Mouse (Mus musculus) CD4-positive helper T cell, adult 2 months (primary cell): ENCODE measurements at regions not wholly inside any gene's neighbourhood (a gene's known extent, or its start where the extent isn't known, plus 50 kb on each side); places are given as distances from the start of the nearest gene placed in this dataset.
"Not testable (repeated sequence)": the region's sequence is repeated elsewhere in the genome, so short reads cannot be mapped to it uniquely, and the experiment has no call there.

Experiments
- DNase-seq: peaks from one replicate; pipeline ENCODE4 v3.0.0-alpha.2; 2012; ENCODE audit warnings: low read depth, missing footprints, low spot score

GRCm38 (mm10) chr8:26747241-26747972 is 229.7 kb upstream of the Zfp703 start:
- no peak for DNase-seq

- no peak for DNase-seq
Observed at GRCm38 (mm10) chr8:26748161-26748971, 228.8 kb upstream of the Zfp703 start.

- no peak for DNase-seq
Observed at GRCm38 (mm10) chr8:26748972-26749291, 228.2 kb upstream of the Zfp703 start.

DNA sequence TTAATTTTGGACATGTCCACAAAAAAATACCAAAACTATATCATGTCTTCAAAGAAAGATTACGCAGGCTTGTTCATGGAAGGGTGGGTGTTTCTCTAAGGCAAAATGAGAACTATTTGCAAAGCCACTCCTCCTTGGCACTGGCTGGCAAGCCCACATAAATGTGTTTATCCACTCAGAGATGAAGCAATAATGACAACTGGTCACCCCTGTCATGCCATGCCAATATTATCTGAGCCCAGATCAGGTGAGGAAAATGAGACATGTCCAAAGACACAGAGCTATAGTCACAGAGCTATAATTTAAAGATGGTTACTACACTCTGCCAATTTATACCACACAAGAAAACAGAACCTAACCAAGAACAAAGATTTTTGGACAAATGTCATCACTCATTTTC is 227.0 kb upstream of the Zfp703 start:
- no peak for DNase-seq

DNA sequence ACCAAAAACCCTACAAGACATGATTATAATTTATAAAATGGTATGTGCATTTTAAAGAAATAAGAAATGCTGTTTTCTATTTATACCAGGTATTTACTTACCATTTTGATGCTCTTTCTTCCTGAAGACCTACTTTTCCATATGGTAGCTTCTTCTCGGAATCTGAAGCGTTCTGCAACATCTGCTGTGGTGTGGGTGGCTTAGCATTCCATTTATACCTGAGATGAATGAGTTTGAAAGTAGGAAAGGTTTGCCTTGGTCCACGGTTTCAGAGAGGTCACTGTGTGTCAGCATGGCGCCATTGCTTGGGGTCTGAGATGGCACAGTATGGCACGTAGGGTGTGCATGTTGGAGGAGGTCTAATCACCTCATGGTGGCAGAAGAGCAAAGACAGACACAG is 225.5 kb upstream of the Zfp703 start:
- DNase-seq: no peak

GRCm38 (mm10) chr8:26756452-26756851 is 220.7 kb upstream of the Zfp703 start:
- DNase-seq: no peak

DNA sequence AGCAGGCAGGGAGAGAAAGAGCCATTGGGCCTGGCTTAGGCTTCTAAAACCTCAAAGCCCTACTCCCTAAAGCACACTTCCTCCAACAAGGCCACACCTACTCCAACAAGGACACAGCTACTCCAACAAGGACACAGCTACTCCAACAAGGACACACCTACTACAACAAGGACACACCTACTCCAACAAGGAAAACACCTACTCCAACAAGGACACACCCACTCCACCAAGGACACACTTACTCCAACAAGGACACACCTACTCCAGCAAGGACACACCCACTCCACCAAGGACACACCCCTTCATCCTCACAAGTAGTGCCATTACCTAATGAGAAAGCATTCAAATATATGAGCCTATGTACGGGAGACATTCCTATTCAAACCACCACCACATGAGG is 216.4 kb upstream of the Zfp703 start:
- no peak for DNase-seq

DNA sequence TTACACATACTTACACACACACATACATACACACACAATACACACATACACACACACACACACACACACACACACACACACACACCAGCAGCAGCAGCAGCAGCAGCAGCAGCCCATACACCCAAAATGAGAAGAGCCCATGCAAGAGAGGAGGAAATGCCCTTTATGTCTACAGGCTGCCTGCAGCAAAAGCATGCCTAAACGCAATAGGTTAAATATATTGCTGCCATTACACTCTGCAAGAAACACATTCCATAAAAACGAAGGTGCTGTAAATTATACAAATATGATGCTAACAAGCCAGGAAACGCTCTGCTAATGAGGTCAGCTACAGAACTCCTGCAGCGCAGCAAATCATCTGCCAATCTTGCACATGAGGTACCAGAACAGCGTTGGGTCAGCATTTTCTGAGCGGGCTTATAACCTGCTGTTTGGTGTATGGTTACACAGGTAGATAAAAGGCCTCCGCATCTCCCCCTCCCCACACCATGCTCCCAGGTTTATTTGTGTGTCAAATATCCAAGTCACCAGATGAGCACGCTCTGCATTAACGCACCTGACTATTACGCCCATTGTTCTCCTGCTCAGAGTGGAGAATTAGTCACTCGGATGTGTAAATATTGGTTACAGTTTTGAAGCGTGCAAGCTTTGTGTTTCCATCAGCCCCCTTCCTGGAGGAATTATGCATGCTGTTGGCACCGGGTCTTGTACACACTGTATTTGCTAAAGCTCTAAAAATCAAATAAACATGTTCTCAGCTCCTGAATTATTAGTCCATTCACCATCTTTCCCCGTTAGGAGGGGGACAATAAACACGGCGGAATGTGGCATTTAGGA is 214.0 kb upstream of the Zfp703 start:
- DNase-seq: no peak

- DNase-seq: no peak
Observed at GRCm38 (mm10) chr8:26768474-26769229, 208.5 kb upstream of the Zfp703 start.

DNA sequence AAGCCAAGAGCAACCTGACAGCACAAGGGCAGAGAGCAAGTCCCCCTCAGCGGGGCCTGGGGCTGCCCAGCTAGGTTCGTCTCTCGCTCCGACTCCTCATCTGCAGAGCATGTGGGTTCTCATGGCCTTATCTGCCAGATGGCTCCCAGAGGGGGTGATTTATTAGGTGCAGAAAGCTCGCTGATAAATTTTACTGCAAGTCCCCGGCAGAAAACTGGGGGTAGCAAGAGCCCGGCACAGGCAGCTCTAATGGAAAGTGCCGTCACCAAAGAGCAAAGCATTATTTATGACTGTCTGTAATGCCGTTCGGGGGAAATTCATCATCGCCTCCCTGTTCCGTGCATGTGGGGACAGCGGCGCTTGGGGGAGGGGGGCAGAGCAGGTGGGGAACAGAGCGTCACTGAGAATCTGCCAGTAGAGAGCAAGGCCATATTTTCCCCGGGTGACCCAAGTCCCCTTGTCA is 206.7 kb upstream of the Zfp703 start:
- no peak for DNase-seq

GRCm38 (mm10) chr8:26778917-26779537 is 198.1 kb upstream of the Zfp703 start:
- no peak for DNase-seq

GRCm38 (mm10) chr8:26780515-26780914 is 196.6 kb upstream of the Zfp703 start:
- no peak for DNase-seq

GRCm38 (mm10) chr8:26782936-26783335 is 194.2 kb upstream of the Zfp703 start:
- DNase-seq: not testable (repeated sequence)

DNA sequence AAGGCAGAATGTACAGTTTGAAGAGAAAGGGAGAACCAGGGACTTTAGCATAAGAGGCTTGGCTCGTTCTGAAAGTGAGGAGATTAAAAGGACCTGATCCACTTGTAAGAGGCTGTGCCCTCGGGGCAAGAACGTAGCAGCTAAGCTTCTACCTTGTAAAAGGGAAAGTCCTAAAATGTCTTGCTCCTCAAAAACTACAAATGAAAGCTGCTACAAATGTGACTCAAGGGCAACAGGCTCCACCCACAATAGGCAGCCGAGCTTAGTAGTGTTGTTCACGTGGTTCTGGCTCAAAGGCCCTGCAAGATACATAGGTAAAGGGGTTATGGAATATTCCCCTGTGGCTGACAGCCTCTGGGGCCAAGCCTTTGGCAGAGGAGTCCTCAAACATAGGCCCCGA is 192.7 kb upstream of the Zfp703 start:
- DNase-seq: no peak

GRCm38 (mm10) chr8:26791795-26792194 is 185.3 kb upstream of the Zfp703 start:
- DNase-seq: no peak

GRCm38 (mm10) chr8:26793606-26794292 is 183.4 kb upstream of the Zfp703 start:
- DNase-seq: no peak

DNA sequence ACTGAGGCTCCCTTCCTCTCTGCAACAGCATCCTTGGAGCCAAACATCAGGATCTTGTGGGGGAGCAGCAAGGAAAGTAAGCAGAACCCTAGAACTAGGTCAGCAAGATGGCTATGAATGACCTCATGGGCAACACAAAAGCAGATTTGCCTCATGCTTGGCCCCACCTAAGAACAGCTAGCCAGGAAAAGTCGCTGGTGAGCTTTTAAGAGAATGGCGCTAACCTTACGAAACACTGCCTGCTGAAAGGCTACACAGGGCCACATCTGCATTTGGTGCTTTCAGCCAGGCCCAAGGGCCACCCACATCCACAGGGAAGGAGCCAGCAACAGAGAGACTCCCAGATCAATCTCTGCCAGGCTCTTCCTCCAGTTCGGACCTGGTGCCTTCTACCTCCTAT is 182.7 kb upstream of the Zfp703 start:
- no peak for DNase-seq

DNA sequence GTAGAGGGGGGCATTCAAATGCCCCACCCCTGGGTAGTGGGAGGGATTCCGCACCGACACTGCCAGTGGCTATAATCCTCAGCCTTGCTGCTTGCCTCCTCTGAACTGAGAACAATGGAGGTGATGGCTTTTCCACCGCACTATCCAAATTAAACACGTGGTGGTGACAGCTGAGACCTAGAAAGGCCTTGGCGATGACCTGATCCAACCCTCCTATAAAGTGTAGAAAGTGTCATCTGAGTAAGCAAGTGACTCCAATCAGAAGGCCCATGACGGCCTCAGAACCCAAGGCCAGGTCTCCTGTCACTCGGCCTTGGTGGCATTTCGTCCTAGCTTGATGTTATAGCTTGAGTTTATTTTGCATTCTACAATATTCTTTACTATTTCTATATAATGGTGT is 181.5 kb upstream of the Zfp703 start:
- DNase-seq: no peak

DNA sequence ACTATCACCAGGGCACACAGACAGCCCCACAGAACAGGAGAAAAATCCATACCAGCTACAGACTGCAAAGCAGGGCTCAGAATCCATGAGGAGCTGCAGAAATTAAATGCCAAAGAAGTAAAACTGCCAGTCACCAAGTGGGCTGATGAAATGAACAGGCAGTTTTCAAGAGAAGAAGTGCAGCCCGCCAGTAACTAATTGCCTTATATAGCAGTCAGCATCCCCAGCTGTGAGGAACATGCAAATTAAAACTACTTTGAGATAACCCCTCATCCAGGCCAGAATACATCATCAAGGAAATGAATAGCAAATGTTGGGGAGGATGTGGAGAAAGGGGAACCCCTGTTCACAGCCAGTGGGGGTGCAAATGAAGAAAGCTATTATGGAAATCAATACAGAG is 177.3 kb upstream of the Zfp703 start:
- no peak for DNase-seq

DNA sequence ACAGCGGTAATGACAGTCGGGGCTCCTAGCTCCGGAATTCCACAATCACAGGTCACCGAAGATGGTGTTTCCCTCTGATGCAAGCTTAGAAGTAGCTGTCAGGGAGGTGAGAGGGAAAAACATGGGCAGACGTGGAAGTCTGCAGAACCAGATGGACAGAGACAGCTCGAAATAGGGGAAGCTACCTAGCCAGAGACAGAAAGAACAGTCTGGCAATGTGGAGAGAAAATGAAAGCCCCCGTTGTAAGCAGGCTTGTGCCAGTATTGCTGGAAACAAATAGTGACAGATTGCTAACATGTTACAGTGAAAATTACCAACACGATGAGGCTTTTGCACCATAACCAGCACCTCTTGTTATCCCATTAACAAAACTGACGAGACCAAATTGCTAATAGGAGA is 173.0 kb upstream of the Zfp703 start:
- DNase-seq: no peak
